Mouse (Mus musculus) megakaryocyte, embryonic 14.5 days (primary cell): ENCODE results near the gene Fbxo21.

ENCODE experiments used
- FLI1 ChIP-seq: IDR thresholded peaks from 2 replicates; pipeline ENCODE4 v1.6.1; 2012; ENCODE audit warnings: low read length, inconsistent platforms, mixed read lengths
- GATA1 ChIP-seq: IDR thresholded peaks from 3 replicates; pipeline ENCODE4 v1.6.1; 2012; ENCODE audit warnings: mixed read lengths, low read length, inconsistent platforms, borderline replicate concordance

DNA sequence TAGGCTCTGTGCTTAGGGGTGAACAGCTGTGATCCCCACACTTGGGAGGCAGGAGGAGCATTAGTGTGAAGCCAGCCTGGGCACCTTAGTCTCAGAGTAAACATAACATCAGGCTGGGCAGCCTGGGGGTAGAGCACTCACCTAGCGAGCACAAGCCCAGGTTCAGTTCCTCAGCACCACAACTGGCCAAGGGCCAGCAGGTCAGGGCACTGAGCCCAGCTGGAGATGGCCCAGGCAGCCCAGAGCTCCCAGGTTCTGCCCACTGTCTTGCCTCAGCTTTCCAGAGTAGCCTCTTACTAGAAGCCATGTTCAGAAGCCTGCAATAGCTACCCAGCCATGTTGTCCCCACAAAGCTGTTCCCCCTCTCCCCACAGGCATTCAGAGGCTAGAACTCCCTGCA, 29.2 kb downstream of the Fbxo21 start:
- TF ChIP-seq GATA1 (no peak), FLI1 (no peak)
